In genomic region chr13:94253052-94253451, GRCm38 (mm10) we compare ENCODE assay signal across 17 mouse cellular contexts.
"Had no signal": no experiment of that assay in that cellular context is flagged by ENCODE, and none has a peak within 500 bp of the region (broad histone marks: within the 10 kb centered on the region; RNA-seq: fewer than 3 reads in every experiment).

No protein-coding gene starts in this region.

- H3K27me3 ChIP-seq: hindbrain, embryonic 12.5 days; kidney, embryonic 15.5 days; liver, embryonic 15.5 days; megakaryocyte, embryonic 14.5 days; neural tube, embryonic 13.5 days had no signal

- H3K9me3 ChIP-seq: hindbrain, embryonic 12.5 days; kidney, embryonic 15.5 days; limb, embryonic 10.5 days; liver, embryonic 15.5 days; megakaryocyte, embryonic 14.5 days; neural tube, embryonic 13.5 days had no signal

- H3K9ac ChIP-seq: hindbrain, embryonic 12.5 days; kidney, embryonic 15.5 days; liver, embryonic 15.5 days; neural tube, embryonic 13.5 days had no signal

- ATAC-seq: midbrain, embryonic 16.5 days had no signal

- DNase-seq: kidney, adult 11 months; kidney, postnatal 14 days; lung, postnatal 10 days; retina, postnatal 1 day; right cerebral cortex, postnatal 25 days; spleen, adult 18-20 months; thymus, adult 18-20 months; thymus, postnatal 14 days had no signal

- H3K4me3 ChIP-seq: hindbrain, embryonic 12.5 days; kidney, embryonic 15.5 days; limb, embryonic 10.5 days; liver, embryonic 15.5 days; megakaryocyte, embryonic 14.5 days; neural tube, embryonic 13.5 days had no signal

- H3K4me1 ChIP-seq: hindbrain, embryonic 12.5 days had no signal

- H3K27ac ChIP-seq: hindbrain, embryonic 12.5 days; kidney, embryonic 15.5 days; limb, embryonic 10.5 days; macrophage; neural tube, embryonic 13.5 days had no signal

- H3K36me3 ChIP-seq: hindbrain, embryonic 12.5 days; kidney, embryonic 15.5 days; limb, embryonic 10.5 days; liver, embryonic 15.5 days; neural tube, embryonic 13.5 days had no signal

- H3K4me2 ChIP-seq: hindbrain, embryonic 12.5 days; kidney, embryonic 15.5 days; liver, embryonic 15.5 days; midbrain, embryonic 11.5 days; neural tube, embryonic 13.5 days had no signal
